Mouse (Mus musculus) stomach, embryonic 14.5 days (tissue): Measurements from ENCODE around the gene Sppl2c. TPM values are rescaled to one million over a fixed set of nuclear protein-coding genes. Genes with fewer than 3 reads are reported as not detected.

Experiments used
- ATAC-seq: fragments of 200-750 bp; cut with Nextera tagmentation; 2 replicates; pipeline ENCODE4 v1.8.0; 2017; ENCODE audit warnings: low read depth, moderate TSS enrichment; ENCODE audit not compliant: insufficient number of reproducible peaks, insufficient read depth, low FRiP score
- H3K27ac ChIP-seq: fragments of 300-500 bp; sonication (generic); 2 replicates; pipeline ENCODE4 v1.5.1; 2014; ENCODE audit warnings: mild to moderate bottlenecking, low read length, moderate library complexity, mixed read lengths
- H3K27me3 ChIP-seq: fragments of 300-500 bp; sonication (generic); 2 replicates; pipeline ENCODE4 v1.6.1; 2014; ENCODE audit warnings: low read length, control low read depth, mixed read lengths; ENCODE audit not compliant: control insufficient read depth, insufficient read depth
- H3K36me3 ChIP-seq: fragments of 300-500 bp; sonication (generic); 2 replicates; pipeline ENCODE4 v1.6.1; 2014; ENCODE audit warnings: mild to moderate bottlenecking, control low read depth, low read length, moderate library complexity, mixed read lengths; ENCODE audit not compliant: control insufficient read depth, insufficient read depth
- H3K4me1 ChIP-seq: fragments of 300-500 bp; sonication (generic); 2 replicates; pipeline ENCODE4 v1.6.1; 2014; ENCODE audit warnings: low read length, control low read depth, mixed read lengths; ENCODE audit not compliant: control insufficient read depth, insufficient read depth
- H3K4me2 ChIP-seq: fragments of 300-500 bp; sonication (generic); replicated peaks from 2 replicates; pipeline ENCODE4 v1.6.1; 2014; ENCODE audit warnings: low read depth, low read length, control low read depth
- H3K4me3 ChIP-seq: fragments of 300-500 bp; sonication (generic); 2 replicates; pipeline ENCODE4 v1.5.1; 2014; ENCODE audit warnings: low read depth, low read length, control low read depth
- H3K9ac ChIP-seq: fragments of 300-500 bp; sonication (generic); replicated peaks from 2 replicates; pipeline ENCODE4 v1.6.1; 2014; ENCODE audit warnings: low read depth, mild to moderate bottlenecking, control low read depth, low read length, moderate library complexity, mixed read lengths
- H3K9me3 ChIP-seq: fragments of 300-500 bp; sonication (generic); 2 replicates; pipeline ENCODE4 v1.6.1; 2016; ENCODE audit warnings: low read depth, low read length, control low read depth; ENCODE audit not compliant: control insufficient read depth
- WGBS: fragments of 180-500 bp; shearing (Covaris S2); extraction: QIAGEN DNeasy Blood & Tissue Kit; methylation state at CpG from one replicate; pipeline ENCODE4 v1.1.7; 2014; 5-methylcytosine and 5-hydroxymethylcytosine counted together
- polyA plus RNA-seq: library from polyadenylated mRNA; unstranded; fragments of >200 nt; fragmentation: Nextera tagmentation; extraction: Ambion mirVana; gene quantifications from 2 replicates; pipeline ENCODE4 v1.2.1, GENCODE M21; 2014

The Sppl2c gene
- polyA plus RNA-seq, 1 experiment from 2014 or later = not detected

DNA sequence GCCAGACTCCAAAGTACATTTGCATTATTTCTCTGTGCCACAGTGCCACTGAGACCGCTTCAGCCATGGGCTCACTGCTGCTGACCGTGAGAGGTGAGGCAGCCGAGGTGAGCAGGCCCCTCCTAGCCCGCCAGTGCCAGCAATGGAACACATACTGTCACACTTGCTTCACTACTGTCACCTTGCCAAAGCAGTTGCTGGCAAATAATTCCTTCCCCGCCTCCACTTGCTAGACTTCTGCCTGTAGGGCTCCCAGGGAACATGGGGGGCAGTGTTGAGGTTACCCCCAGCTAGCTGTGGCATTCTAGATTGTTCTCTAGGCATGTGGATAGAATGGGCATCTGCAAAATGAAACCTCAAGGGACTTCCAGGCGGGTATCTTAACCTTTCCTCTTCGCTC lies 51.1 kb downstream of the Sppl2c start:
- Histone ChIP-seq H3K9me3 (no peaks in the 10 kb centered on the region), H3K4me2 (no peak overlapping the region), H3K27me3 (peaks cover 28% of the 10 kb centered on the region; the same call in 1 of the 2 replicates), H3K36me3 (no peaks in the 10 kb centered on the region), H3K27ac (no peak overlapping the region), H3K4me3 (no peak overlapping the region), H3K9ac (no peak overlapping the region), H3K4me1 (peaks cover 7% of the 10 kb centered on the region; the same call in 1 of the 2 replicates)
- WGBS = 68% methylated on average over 7 of the region's 7 CpGs
- ATAC-seq = no peak

DNA sequence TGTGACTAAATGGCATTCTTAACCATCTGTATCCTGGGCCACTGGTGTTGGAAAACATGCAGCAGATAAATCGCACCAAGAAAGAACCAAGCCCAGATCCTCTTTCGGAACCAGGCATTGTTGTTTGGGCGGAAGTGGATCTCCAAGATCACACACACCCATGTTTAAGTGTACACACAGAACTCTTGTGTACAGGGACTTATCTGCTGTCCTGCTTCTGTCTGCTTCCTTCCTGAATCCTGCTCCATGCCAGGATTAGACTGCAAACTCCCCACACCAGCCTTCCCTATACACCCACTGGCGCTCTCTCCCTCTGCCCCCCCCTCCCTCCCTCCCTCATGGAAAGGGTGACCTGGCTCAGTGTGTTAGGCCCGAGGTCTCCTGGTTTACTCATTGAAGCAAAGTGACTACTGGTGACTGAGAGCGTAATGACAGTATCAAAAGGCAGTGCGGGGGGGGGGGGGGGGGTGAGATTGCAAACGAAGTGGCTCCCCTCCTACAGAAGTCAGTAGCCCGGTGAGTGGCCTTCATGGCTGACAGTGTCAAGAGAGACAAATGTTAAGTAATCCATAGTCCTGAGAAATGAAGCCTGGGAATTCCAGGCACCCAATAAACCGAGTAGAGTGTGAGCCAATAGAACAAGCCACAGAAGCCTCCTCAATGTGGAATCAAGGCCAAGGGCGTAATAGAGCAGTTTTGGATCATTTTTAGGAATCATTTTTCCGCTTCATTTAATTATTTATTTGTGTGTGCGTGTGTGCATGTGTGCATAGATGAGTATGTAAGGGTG lies 52.0 kb downstream of the Sppl2c start:
- ATAC-seq = no peak
- WGBS = 52% methylated on average over 13 of the region's 13 CpGs

More for the DNA sequence above, 52.0 kb downstream of the Sppl2c start:
- no peaks in the 10 kb centered on the region for H3K36me3 ChIP-seq
- H3K9me3 ChIP-seq = no peaks in the 10 kb centered on the region
- no peak overlapping the region for H3K9ac ChIP-seq
- no peak overlapping the region for H3K4me2 ChIP-seq
- H3K4me1 ChIP-seq = no peaks in the 10 kb centered on the region
- H3K27ac ChIP-seq = no peak overlapping the region
- peaks cover 20% of the 10 kb centered on the region; the same call in 1 of the 2 replicates for H3K27me3 ChIP-seq
- no peak overlapping the region for H3K4me3 ChIP-seq

Other genes with a start within 250 kb of the Sppl2c start
- gene Nsf, start 232.3 kb upstream of the Sppl2c start, polyA plus RNA-seq = 43.5 and 46.9 TPM in 2 replicates
- 60.0 and 69.2 TPM in 2 replicates for gene Arf2, start 219.6 kb upstream of the Sppl2c start, polyA plus RNA-seq
- gene Crhr1, start 53.5 kb upstream of the Sppl2c start, polyA plus RNA-seq = 0.39 and 0.93 TPM in 2 replicates
- 17.5 and 18.5 TPM in 2 replicates for gene Mapt, start 45.1 kb downstream of the Sppl2c start, polyA plus RNA-seq